Mouse (Mus musculus): Measurements from ENCODE around the gene Narfl. TPM values are rescaled to one million over a fixed set of nuclear protein-coding genes. Genes with fewer than 3 reads are reported as not detected.
A peak's percentile ranks its signal among the peaks of the same experiment; 100 is the strongest.

Gene Narfl
- total and polyA plus RNA-seq, 2 experiments from 2014 or later: 30.4 to 31.0 TPM

DNA sequence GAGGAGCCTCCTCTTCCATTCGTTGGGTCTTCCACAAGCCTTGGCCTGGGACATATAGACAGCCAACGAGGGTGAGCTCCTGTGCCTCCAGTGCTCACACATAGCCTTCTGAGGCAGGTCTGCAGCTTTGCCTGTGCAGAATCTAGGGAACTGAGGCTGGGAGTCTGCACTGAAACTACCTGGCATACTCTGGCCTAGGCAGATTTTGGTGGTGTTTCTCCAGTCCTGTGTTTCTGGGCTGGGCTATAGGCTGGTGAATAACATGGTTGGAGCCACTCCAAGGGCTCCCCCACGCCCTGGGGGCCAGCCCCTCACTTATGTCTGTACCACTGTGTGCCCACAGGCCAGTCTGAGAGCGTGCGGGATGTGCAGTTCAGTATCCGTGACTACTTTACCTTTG is 51.7 kb downstream of the Narfl start:
- WGBS: 87% methylated on average over 6 of the region's 6 CpGs

DNA sequence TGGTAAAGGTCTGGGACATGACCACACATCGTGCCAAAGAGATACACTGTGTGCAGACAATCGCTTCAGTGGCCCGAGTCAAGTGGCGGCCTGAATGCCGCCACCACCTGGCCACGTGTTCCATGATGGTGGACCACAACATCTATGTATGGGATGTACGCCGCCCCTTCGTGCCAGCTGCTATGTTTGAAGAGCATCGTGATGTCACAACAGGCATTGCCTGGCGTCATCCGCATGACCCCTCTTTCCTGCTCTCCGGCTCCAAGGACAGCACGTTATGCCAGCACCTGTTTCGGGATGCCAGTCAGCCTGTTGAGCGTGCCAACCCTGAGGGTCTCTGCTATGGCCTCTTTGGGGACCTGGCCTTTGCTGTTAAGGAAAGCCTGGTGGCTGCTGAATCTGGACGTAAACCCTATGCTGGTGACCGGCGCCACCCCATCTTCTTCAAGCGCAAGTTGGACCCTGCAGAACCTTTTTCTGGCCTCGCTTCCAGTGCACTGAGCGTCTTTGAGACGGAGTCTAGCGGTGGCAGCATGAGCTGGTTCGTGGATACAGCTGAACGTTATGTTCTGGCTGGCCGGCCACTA is 52.5 kb downstream of the Narfl start:
- Histone ChIP-seq H3K27me3 (ENCODE audit: insufficient read depth, low read length) (no peaks in the 10 kb centered on the region), H3K4me1 (ENCODE audit: insufficient read depth) (peaks cover 24% of the 10 kb centered on the region), H3K9ac (no peak overlapping the region), H3K4me3 (ENCODE audit: low read depth, low read length) (no peak overlapping the region), H3K27ac (ENCODE audit: low read depth, low read length) (no peak overlapping the region), H3K36me3 (ENCODE audit: insufficient read depth) (peaks cover 33% of the 10 kb centered on the region), H3K9me3 (ENCODE audit: low read length) (no peaks in the 10 kb centered on the region), H3K4me2 (ENCODE audit: low read depth) (no peak overlapping the region)
- no peak for ATAC-seq
- no peak for TF ChIP-seq CTCF (IDR thresholded peaks at IDR 0.05; ENCODE audit: low read depth)
- DNase-seq: no peak
- 95% methylated on average over 27 of the region's 27 CpGs for WGBS

More for the DNA sequence above, 51.7 kb downstream of the Narfl start:
- Histone ChIP-seq H3K4me2 (ENCODE audit: low read depth) (no peak overlapping the region), H3K27ac (ENCODE audit: low read depth, low read length) (no peak overlapping the region), H3K27me3 (ENCODE audit: insufficient read depth, low read length) (no peaks in the 10 kb centered on the region), H3K36me3 (ENCODE audit: insufficient read depth) (peaks cover 27% of the 10 kb centered on the region), H3K9me3 (ENCODE audit: low read length) (no peaks in the 10 kb centered on the region), H3K4me3 (ENCODE audit: low read depth, low read length) (no peak overlapping the region), H3K9ac (no peak overlapping the region), H3K4me1 (ENCODE audit: insufficient read depth) (peaks cover 24% of the 10 kb centered on the region)
- ATAC-seq (no peak), DNase-seq (no peak)
- TF ChIP-seq CTCF (IDR thresholded peaks at IDR 0.05; ENCODE audit: low read depth): no peak

DNA sequence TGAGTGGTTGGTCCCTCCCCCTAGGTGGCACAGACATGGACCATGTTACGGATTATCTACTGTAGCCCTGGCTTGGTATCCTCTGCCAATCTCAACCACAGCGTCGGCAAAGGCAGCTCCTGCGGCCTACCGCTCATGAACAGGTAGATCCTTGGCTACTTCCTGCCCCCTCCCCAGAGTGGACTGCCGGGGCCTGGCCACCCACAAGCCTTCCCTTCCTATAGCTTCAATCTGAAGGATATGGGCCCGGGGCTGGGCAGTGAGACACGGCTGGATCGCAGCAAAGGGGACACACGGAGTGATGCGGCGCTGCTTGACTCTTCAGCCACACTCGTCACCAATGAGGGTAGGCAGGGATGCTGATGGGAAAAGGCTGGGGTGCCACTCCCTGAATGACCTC is 53.4 kb downstream of the Narfl start:
- H3K27ac ChIP-seq (ENCODE audit: low read depth, low read length): no peak overlapping the region
- no peak overlapping the region for H3K9ac ChIP-seq
- no peak for ATAC-seq
- peaks cover 33% of the 10 kb centered on the region for H3K4me1 ChIP-seq (ENCODE audit: insufficient read depth)
- H3K4me2 ChIP-seq (ENCODE audit: low read depth): no peak overlapping the region
- 93% methylated on average over 13 of the region's 13 CpGs for WGBS
- no peak overlapping the region for H3K4me3 ChIP-seq (ENCODE audit: low read depth, low read length)
- no peak for TF ChIP-seq CTCF (IDR thresholded peaks at IDR 0.05; ENCODE audit: low read depth)
- H3K27me3 ChIP-seq (ENCODE audit: insufficient read depth, low read length): no peaks in the 10 kb centered on the region
- DNase-seq: no peak
- no peaks in the 10 kb centered on the region for H3K9me3 ChIP-seq (ENCODE audit: low read length)
- H3K36me3 ChIP-seq (ENCODE audit: insufficient read depth): peaks cover 37% of the 10 kb centered on the region

GRCm38 (mm10) chr17:25827546-25828222 is 54.1 kb downstream of the Narfl start:
- no peak for ATAC-seq

DNA sequence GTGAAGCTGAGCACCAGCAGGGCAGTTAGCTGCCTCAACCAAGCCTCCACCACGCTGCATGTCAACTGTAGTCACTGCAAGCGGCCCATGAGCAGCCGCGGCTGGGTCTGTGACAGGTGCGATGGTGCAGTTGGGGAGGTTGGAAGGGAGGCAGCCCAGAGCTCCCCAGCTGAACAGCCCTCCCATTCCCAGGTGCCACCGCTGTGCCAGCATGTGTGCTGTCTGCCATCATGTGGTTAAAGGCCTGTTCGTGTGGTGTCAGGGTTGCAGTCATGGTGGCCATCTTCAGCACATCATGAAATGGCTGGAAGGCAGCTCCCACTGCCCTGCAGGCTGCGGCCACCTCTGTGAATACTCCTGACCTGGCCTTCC is 54.6 kb downstream of the Narfl start:
- no peak for TF ChIP-seq CTCF (IDR thresholded peaks at IDR 0.05; ENCODE audit: low read depth)
- no peak for ATAC-seq
- peak overlapping the region; percentile 80 for H3K9ac ChIP-seq
- 78% methylated on average over 8 of the region's 8 CpGs for WGBS
- peaks cover 37% of the 10 kb centered on the region for H3K36me3 ChIP-seq (ENCODE audit: insufficient read depth)
- H3K27me3 ChIP-seq (ENCODE audit: insufficient read depth, low read length): no peaks in the 10 kb centered on the region
- peak overlapping the region; percentile 95 for H3K27ac ChIP-seq (ENCODE audit: low read depth, low read length)
- peak overlapping the region; percentile 52 for H3K4me3 ChIP-seq (ENCODE audit: low read depth, low read length)
- peak overlapping the region; percentile 58 for H3K4me2 ChIP-seq (ENCODE audit: low read depth)
- no peak for DNase-seq
- no peaks in the 10 kb centered on the region for H3K9me3 ChIP-seq (ENCODE audit: low read length)
- peaks cover 34% of the 10 kb centered on the region for H3K4me1 ChIP-seq (ENCODE audit: insufficient read depth)

More at GRCm38 (mm10) chr17:25827546-25828222, 54.1 kb downstream of the Narfl start:
- no peak overlapping the region for H3K4me3 ChIP-seq (ENCODE audit: low read depth, low read length)
- H3K36me3 ChIP-seq (ENCODE audit: insufficient read depth): peaks cover 37% of the 10 kb centered on the region
- TF ChIP-seq CTCF (IDR thresholded peaks at IDR 0.05; ENCODE audit: low read depth): no peak
- H3K4me2 ChIP-seq (ENCODE audit: low read depth): no peak overlapping the region
- DNase-seq: no peak
- no peaks in the 10 kb centered on the region for H3K27me3 ChIP-seq (ENCODE audit: insufficient read depth, low read length)
- no peak overlapping the region; the same call in 1 of the 2 replicates for H3K9ac ChIP-seq
- WGBS: 91% methylated on average over 22 of the region's 22 CpGs
- H3K9me3 ChIP-seq (ENCODE audit: low read length): no peaks in the 10 kb centered on the region
- peaks cover 34% of the 10 kb centered on the region for H3K4me1 ChIP-seq (ENCODE audit: insufficient read depth)
- no peak overlapping the region for H3K27ac ChIP-seq (ENCODE audit: low read depth, low read length)

- Histone ChIP-seq H3K27ac (ENCODE audit: low read depth, low read length) (peak within 1 kb of the TSS; percentile 95), H3K4me2 (ENCODE audit: low read depth) (peak within 1 kb of the TSS; percentile 58), H3K36me3 (ENCODE audit: insufficient read depth) (peaks cover 37% of the 10 kb centered on the region), H3K4me3 (ENCODE audit: low read depth, low read length) (peak within 1 kb of the TSS; percentile 52), H3K9ac (peak within 1 kb of the TSS; percentile 80), H3K9me3 (ENCODE audit: low read length) (no peaks in the 10 kb centered on the region), H3K4me1 (ENCODE audit: insufficient read depth) (peaks cover 32% of the 10 kb centered on the region), H3K27me3 (ENCODE audit: insufficient read depth, low read length) (no peaks in the 10 kb centered on the region)
- WGBS: under 1% methylated on average over 32 of the region's 32 CpGs
- ATAC-seq (peak; percentile 78), DNase-seq (peak; percentile 93)
- TF ChIP-seq CTCF (IDR thresholded peaks at IDR 0.05; ENCODE audit: low read depth): peak; percentile 73
Observed at GRCm38 (mm10) chr17:25828712-25829557, 55.4 kb downstream of the Narfl start, which contains the start of gene Jmjd8. Gene Jmjd8 (plus strand): TSS chr17:25828867.
